Mouse (Mus musculus) left cerebral cortex, adult 2 months (tissue): ENCODE results near the gene Ap5z1. TPM values are rescaled to one million over a fixed set of nuclear protein-coding genes. Genes with fewer than 3 reads are reported as not detected.

Experiments
- DNase-seq, 2 experiments: peaks; one replicate each; pipeline ENCODE4 v3.0.0; 2021 to 2022; ENCODE audit warnings: low spot score in 2 of 2, mixed read lengths in 1 of 2; ENCODE audit errors: extremely low spot score in 1 of 2
- H3K27ac ChIP-seq: fragments of 200-600 bp; 2 replicates; pipeline ENCODE4 v1.8.1; 2022
- H3K4me3 ChIP-seq: fragments of 200-600 bp; 2 replicates; pipeline ENCODE4 v1.8.1; 2022
- CTCF ChIP-seq: fragments of 200-600 bp; IDR thresholded peaks from 2 replicates; pipeline ENCODE4 v1.8.1; 2022; ENCODE audit warnings: antibody characterized with exemption, mild to moderate bottlenecking, moderate library complexity
- intact Hi-C: fragments of 180-260 bp; cut with DNase I; formaldehyde crosslinking; loops from one replicate; pipeline ENCODE4 v1.15.1; 2025
- total RNA-seq, 2 experiments: library from RNA; stranded (reverse); gene quantifications; 2 replicates each; pipeline ENCODE4 v1.2.3; 2021

The Ap5z1 gene
- total RNA-seq, 2 experiments from 2014 or later, result 22.2 to 22.6 TPM

- DNase-seq, result no peak
- TF ChIP-seq CTCF, result no peak
- intact Hi-C loops, result loop anchor here (5.0 kb wide), 2 partner anchors 113 to 213 kb away; no protein-coding TSS in a partner anchor
- H3K27ac ChIP-seq, result no peak overlapping the region
- H3K4me3 ChIP-seq, result no peak overlapping the region
Measured at GRCm38 (mm10) chr5:142504175-142504574, 40.4 kb downstream of the Ap5z1 start.

- DNase-seq, result no peak
- no peak overlapping the region for H3K27ac ChIP-seq
- no peak overlapping the region for H3K4me3 ChIP-seq
- TF ChIP-seq CTCF, result peak; percentile 10; the same call in 1 of the 2 replicates
- intact Hi-C loops, result no loop called here
Measured at GRCm38 (mm10) chr5:142505695-142506423, 42.1 kb downstream of the Ap5z1 start.

GRCm38 (mm10) chr5:142509141-142510060 is 45.7 kb downstream of the Ap5z1 start:
- no peak for DNase-seq
- Histone ChIP-seq H3K27ac (no peak overlapping the region), H3K4me3 (no peak overlapping the region)
- intact Hi-C loops, result no loop called here
- TF ChIP-seq CTCF, result no peak

GRCm38 (mm10) chr5:142510061-142510414 is 46.3 kb downstream of the Ap5z1 start:
- intact Hi-C loops, result no loop called here
- no peak for TF ChIP-seq CTCF
- no peak for DNase-seq
- no peak overlapping the region for H3K27ac ChIP-seq
- no peak overlapping the region for H3K4me3 ChIP-seq

GRCm38 (mm10) chr5:142512112-142512511 is 48.4 kb downstream of the Ap5z1 start:
- H3K27ac ChIP-seq, result no peak overlapping the region

GRCm38 (mm10) chr5:142518973-142519372 is 55.2 kb downstream of the Ap5z1 start:
- DNase-seq, result no peak
- H3K27ac ChIP-seq, result no peak overlapping the region
- TF ChIP-seq CTCF, result no peak
- intact Hi-C loops, result no loop called here
- H3K4me3 ChIP-seq, result no peak overlapping the region

More at GRCm38 (mm10) chr5:142512112-142512511, 48.4 kb downstream of the Ap5z1 start:
- DNase-seq, result no peak
- no peak for TF ChIP-seq CTCF
- intact Hi-C loops, result no loop called here
- no peak overlapping the region for H3K4me3 ChIP-seq

GRCm38 (mm10) chr5:142520360-142520759 is 56.6 kb downstream of the Ap5z1 start:
- intact Hi-C loops, result no loop called here
- H3K27ac ChIP-seq, result no peak overlapping the region
- H3K4me3 ChIP-seq, result no peak overlapping the region
- no peak for DNase-seq
- no peak for TF ChIP-seq CTCF

- intact Hi-C loops, result no loop called here
- H3K27ac ChIP-seq, result no peak overlapping the region
- no peak overlapping the region for H3K4me3 ChIP-seq
- no peak for DNase-seq
- TF ChIP-seq CTCF, result no peak
Measured at GRCm38 (mm10) chr5:142521195-142521866, 57.6 kb downstream of the Ap5z1 start.

- intact Hi-C loops, result no loop called here
- no peak for DNase-seq
- no peak overlapping the region for H3K4me3 ChIP-seq
- H3K27ac ChIP-seq, result no peak overlapping the region
- TF ChIP-seq CTCF, result no peak
Measured at GRCm38 (mm10) chr5:142524711-142525464, 61.1 kb downstream of the Ap5z1 start.

Other genes with a start within 250 kb of the Ap5z1 start
- gene Foxk1, start 62.4 kb upstream of the Ap5z1 start, total RNA-seq, result 10 to 100 TPM; 40.4 to 46.1 TPM
- under 1 TPM; 0.77 to 0.96 TPM for gene Papolb, start 66.1 kb downstream of the Ap5z1 start, total RNA-seq
- 10 to 100 TPM; 19.5 to 20.4 TPM for gene Radil, start 87.2 kb downstream of the Ap5z1 start, total RNA-seq
- gene Mmd2, start 144.9 kb downstream of the Ap5z1 start, total RNA-seq, result 100 to 1,000 TPM; 103 to 104 TPM
- gene Wipi2, start 163.8 kb downstream of the Ap5z1 start, total RNA-seq, result 100 to 1,000 TPM in 1 of 2 experiments, 10 to 100 TPM in 1; 99.7 to 102 TPM
- gene Slc29a4, start 228.6 kb downstream of the Ap5z1 start, total RNA-seq, result 10 to 100 TPM; 10.1 to 11.2 TPM